Comparison of ENCODE assay signal across 12 mouse cellular contexts in the genomic region with DNA sequence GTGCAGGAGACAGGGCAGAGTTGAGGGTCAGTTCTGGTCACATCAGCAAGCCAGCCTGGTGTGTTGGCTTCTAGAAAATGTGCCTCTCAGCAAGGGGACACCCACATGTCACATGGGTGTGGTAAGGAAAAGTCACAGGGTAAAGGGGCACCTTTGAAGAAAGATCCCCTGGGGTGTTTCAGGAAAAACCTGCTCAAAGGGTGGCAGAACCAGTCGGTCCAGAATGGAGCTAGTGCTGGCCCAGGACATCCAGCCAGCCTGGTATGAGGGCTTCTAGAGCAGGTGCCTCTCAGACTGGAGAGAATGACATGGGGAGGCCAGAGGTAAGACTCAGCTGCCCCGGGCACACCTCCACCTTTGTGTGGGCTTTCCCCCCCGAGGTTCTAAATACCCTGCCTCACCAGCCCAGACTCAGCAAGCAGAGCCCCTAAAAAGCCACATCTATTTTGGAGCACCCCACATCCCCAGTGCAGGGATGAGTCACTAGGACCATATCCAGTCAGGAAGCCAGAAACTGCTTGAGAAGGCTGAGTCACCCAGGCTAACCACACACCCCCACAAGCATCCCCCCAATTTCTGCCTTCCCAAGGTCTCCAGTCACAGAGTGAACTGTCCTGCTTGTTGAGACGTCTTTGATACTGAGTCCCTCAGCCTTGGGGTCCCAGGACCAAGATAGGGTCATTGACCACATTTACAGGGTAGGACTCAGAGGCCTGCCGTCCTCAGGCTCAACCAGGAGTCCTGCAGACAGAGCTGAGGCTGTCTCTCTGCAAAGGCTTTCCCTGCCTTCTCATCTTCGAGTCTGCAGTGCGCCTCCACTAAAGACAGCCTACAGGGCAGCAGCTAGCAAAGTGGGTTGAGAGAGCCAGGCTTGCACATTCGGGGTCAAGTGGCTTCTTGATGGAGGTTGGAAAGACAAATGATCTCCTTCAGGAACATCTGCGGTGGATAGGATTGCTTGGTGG. TPM values are rescaled to one million over a fixed set of nuclear protein-coding genes. Genes with fewer than 3 reads are reported as not detected.
DNase-seq lines count a peak whose midpoint lies in the region; ATAC-seq and TF ChIP-seq lines count a peak whose summit lies in the region.
"Had no signal": no experiment of that assay in that cellular context is flagged by ENCODE, and none has a peak within 500 bp of the region (broad histone marks: within the 10 kb centered on the region; RNA-seq: fewer than 3 reads in every experiment).

No protein-coding gene starts in this region.

- H3K4me3 ChIP-seq in embryonic facial prominence, embryonic 14.5 days (ENCODE audit: low read depth, low read length) = no peak overlapping the region
- H3K4me3 ChIP-seq in embryonic facial prominence, embryonic 10.5 days = no peak overlapping the region
- no peak overlapping the region for H3K4me3 ChIP-seq in lung, postnatal 0 days (ENCODE audit: low read depth, low read length)
- H3K4me3 ChIP-seq in liver, embryonic 11.5 days (ENCODE audit: low read depth, low read length) = no peak overlapping the region
- H3K4me3 ChIP-seq: heart, embryonic 15.5 days; liver, embryonic 13.5 days had no signal

- no peaks in the 10 kb centered on the region for H3K36me3 ChIP-seq in embryonic facial prominence, embryonic 14.5 days (ENCODE audit: control insufficient read depth, insufficient read depth, low read length)
- H3K36me3 ChIP-seq in embryonic facial prominence, embryonic 10.5 days (replicated peaks) = no peaks in the 10 kb centered on the region
- H3K36me3 ChIP-seq in lung, postnatal 0 days (ENCODE audit: insufficient read depth, low read length) = no peaks in the 10 kb centered on the region
- no peaks in the 10 kb centered on the region for H3K36me3 ChIP-seq in liver, embryonic 11.5 days (ENCODE audit: control insufficient read depth, insufficient read depth, low read length)
- H3K36me3 ChIP-seq: heart, embryonic 15.5 days; liver, embryonic 13.5 days had no signal

- TF ChIP-seq EP300 in lung, postnatal 0 days (IDR thresholded peaks at IDR 0.05) = no peak

- 65% methylated on average over 9 of the region's 9 CpGs for WGBS in embryonic facial prominence, embryonic 14.5 days
- WGBS in embryonic facial prominence, embryonic 10.5 days = 69% methylated on average over 9 of the region's 9 CpGs
- WGBS in lung, postnatal 0 days = 55% methylated on average over 9 of the region's 9 CpGs
- 62% methylated on average over 9 of the region's 9 CpGs for WGBS in liver, embryonic 11.5 days

- no peaks in the 10 kb centered on the region for H3K9me3 ChIP-seq in embryonic facial prominence, embryonic 14.5 days (ENCODE audit: control insufficient read depth, low read length)
- no peaks in the 10 kb centered on the region for H3K9me3 ChIP-seq in embryonic facial prominence, embryonic 10.5 days
- no peaks in the 10 kb centered on the region for H3K9me3 ChIP-seq in lung, postnatal 0 days (ENCODE audit: low read length)
- no peaks in the 10 kb centered on the region for H3K9me3 ChIP-seq in liver, embryonic 11.5 days (ENCODE audit: control insufficient read depth, low read length)
- H3K9me3 ChIP-seq: heart, embryonic 15.5 days; liver, embryonic 13.5 days had no signal

- H3K4me2 ChIP-seq in embryonic facial prominence, embryonic 14.5 days (ENCODE audit: low read depth, low read length) = no peak overlapping the region
- H3K4me2 ChIP-seq in lung, postnatal 0 days (replicated peaks; ENCODE audit: low read depth, low read length) = no peak overlapping the region
- H3K4me2 ChIP-seq in liver, embryonic 11.5 days = no peak overlapping the region
- H3K4me2 ChIP-seq: heart, embryonic 15.5 days; liver, embryonic 13.5 days had no signal

- no peak overlapping the region for H3K27ac ChIP-seq in embryonic facial prominence, embryonic 14.5 days (replicated peaks; ENCODE audit: low read depth, low read length)
- no peak overlapping the region for H3K27ac ChIP-seq in embryonic facial prominence, embryonic 10.5 days (replicated peaks)
- H3K27ac ChIP-seq in lung, postnatal 0 days (ENCODE audit: low read length) = no peak overlapping the region
- H3K27ac ChIP-seq in liver, embryonic 11.5 days (ENCODE audit: low read depth, low read length) = no peak overlapping the region
- H3K27ac ChIP-seq: heart, embryonic 15.5 days; liver, embryonic 13.5 days had no signal

- TF ChIP-seq CTCF in lung, postnatal 0 days (IDR thresholded peaks at IDR 0.05) = no peak

- peak; percentile 37; the same call in 1 of the 2 replicates for ATAC-seq in embryonic facial prominence, embryonic 14.5 days (ENCODE audit: low read depth)
- ATAC-seq in lung, postnatal 0 days = peak; percentile 52
- ATAC-seq in liver, embryonic 11.5 days (replicated peaks; ENCODE audit: low FRiP score) = no peak

- H3K27me3 ChIP-seq in embryonic facial prominence, embryonic 14.5 days (replicated peaks; ENCODE audit: control insufficient read depth, insufficient read depth, low read length) = 0 out of 2 replicates have a peak, but pooled peaks cover 2% of the 10 kb centered on the region
- H3K27me3 ChIP-seq in embryonic facial prominence, embryonic 10.5 days (replicated peaks; ENCODE audit: low read depth, poor library complexity, severe bottlenecking) = peaks cover 40% of the 10 kb centered on the region
- no peaks in the 10 kb centered on the region for H3K27me3 ChIP-seq in lung, postnatal 0 days (replicated peaks; ENCODE audit: insufficient read depth, low read length)
- H3K27me3 ChIP-seq in liver, embryonic 11.5 days (replicated peaks; ENCODE audit: control insufficient read depth, insufficient read depth, low read length) = peaks cover 14% of the 10 kb centered on the region

- peak; percentile 48 for DNase-seq in embryonic facial prominence, embryonic 14.5 days (ENCODE audit: low spot score)
- no peak for DNase-seq in embryonic facial prominence, embryonic 10.5 days (ENCODE audit: low spot score)
- DNase-seq in lung, postnatal 0 days (ENCODE audit: low spot score) = no peak
- no peak for DNase-seq in lung, postnatal 14 days
- DNase-seq in fat pad, adult 2 months (ENCODE audit: extremely low read depth, low read depth, low spot score) = peak; percentile 65
- DNase-seq in right cerebral cortex, postnatal 36 days (ENCODE audit: low spot score in 2 of 2) = peak; percentile 64 to 79
- no peak for DNase-seq in adrenal gland, adult 2 months
- DNase-seq in liver, embryonic 11.5 days (ENCODE audit: low spot score) = no peak
- DNase-seq: liver, embryonic 13.5 days; retina, postnatal 1 day; thymus, postnatal 25 days had no signal

- H3K9ac ChIP-seq in embryonic facial prominence, embryonic 14.5 days (ENCODE audit: low read depth, low read length) = no peak overlapping the region
- no peak overlapping the region for H3K9ac ChIP-seq in lung, postnatal 0 days (replicated peaks; ENCODE audit: low read depth)
- no peak overlapping the region for H3K9ac ChIP-seq in liver, embryonic 11.5 days (ENCODE audit: low read depth, low read length)
- H3K9ac ChIP-seq: heart, embryonic 15.5 days; liver, embryonic 13.5 days had no signal

- H3K4me1 ChIP-seq in embryonic facial prominence, embryonic 14.5 days (ENCODE audit: control insufficient read depth, insufficient read depth, low read length) = no peaks in the 10 kb centered on the region
- H3K4me1 ChIP-seq in embryonic facial prominence, embryonic 10.5 days = peaks cover 15% of the 10 kb centered on the region
- no peaks in the 10 kb centered on the region for H3K4me1 ChIP-seq in lung, postnatal 0 days (ENCODE audit: insufficient read depth, low read depth, low read length)
- H3K4me1 ChIP-seq in liver, embryonic 11.5 days (replicated peaks; ENCODE audit: control insufficient read depth, insufficient read depth, low read length) = peaks cover 3% of the 10 kb centered on the region; the same call in 1 of the 2 replicates
- H3K4me1 ChIP-seq: heart, embryonic 15.5 days had no signal

RNA-seq across cellular contexts. Expression of a gene that starts 4.6 kb away (rescaled TPM):
- 0.16 TPM in 1 of 2 replicates, not detected in the other for polyA plus RNA-seq in embryonic facial prominence, embryonic 14.5 days (2014; fragmentation: Nextera tagmentation; extraction: Ambion mirVana)
- not detected in 2 replicates for polyA plus RNA-seq in embryonic facial prominence, embryonic 10.5 days (2016; fragmentation: Nextera tagmentation; extraction: Ambion mirVana)
- not detected in 2 replicates for polyA plus RNA-seq in lung, postnatal 0 days (2015; fragmentation: Nextera tagmentation; extraction: Ambion mirVana)
- total RNA-seq in adrenal gland, adult 2 months (2021) = not detected
- not detected in 2 replicates for polyA plus RNA-seq in adrenal gland, adult 2 months (2012; rRNA removed)
- polyA plus RNA-seq in liver, embryonic 11.5 days (2014; fragmentation: Nextera tagmentation; extraction: Ambion mirVana) = not detected in 2 replicates
- polyA plus RNA-seq: heart, embryonic 15.5 days; liver, embryonic 13.5 days had no signal

RNA-seq across cellular contexts. Expression of a gene that starts 20.5 kb away (rescaled TPM):
- polyA plus RNA-seq in embryonic facial prominence, embryonic 14.5 days (2014; fragmentation: Nextera tagmentation; extraction: Ambion mirVana) = 30.9 and 31.6 TPM in 2 replicates
- 81.8 and 82.5 TPM in 2 replicates for polyA plus RNA-seq in embryonic facial prominence, embryonic 10.5 days (2016; fragmentation: Nextera tagmentation; extraction: Ambion mirVana)
- polyA plus RNA-seq in lung, postnatal 0 days (2015; fragmentation: Nextera tagmentation; extraction: Ambion mirVana) = 20.2 and 22.2 TPM in 2 replicates
- total RNA-seq in adrenal gland, adult 2 months (2021) = 10 to 100 TPM; 36.9 to 44.8 TPM
- polyA plus RNA-seq in adrenal gland, adult 2 months (2012; rRNA removed) = 34.3 and 38.2 TPM in 2 replicates
- 41.3 and 44.2 TPM in 2 replicates for polyA plus RNA-seq in liver, embryonic 11.5 days (2014; fragmentation: Nextera tagmentation; extraction: Ambion mirVana)

Comparison
In these comparisons a context has a peak if more than half of its experiments do, and no peak if none do; other contexts are left out.
1. DNase-seq: peak in embryonic facial prominence, embryonic 14.5 days (single experiment), fat pad, adult 2 months (single experiment) and right cerebral cortex, postnatal 36 days (2 of 2); none in embryonic facial prominence, embryonic 10.5 days (single experiment), lung, postnatal 0 days (single experiment), lung, postnatal 14 days (single experiment), adrenal gland, adult 2 months (single experiment) and liver, embryonic 11.5 days (single experiment).